Comparison of ENCODE assay signal across 8 mouse cellular contexts in the genomic region with DNA sequence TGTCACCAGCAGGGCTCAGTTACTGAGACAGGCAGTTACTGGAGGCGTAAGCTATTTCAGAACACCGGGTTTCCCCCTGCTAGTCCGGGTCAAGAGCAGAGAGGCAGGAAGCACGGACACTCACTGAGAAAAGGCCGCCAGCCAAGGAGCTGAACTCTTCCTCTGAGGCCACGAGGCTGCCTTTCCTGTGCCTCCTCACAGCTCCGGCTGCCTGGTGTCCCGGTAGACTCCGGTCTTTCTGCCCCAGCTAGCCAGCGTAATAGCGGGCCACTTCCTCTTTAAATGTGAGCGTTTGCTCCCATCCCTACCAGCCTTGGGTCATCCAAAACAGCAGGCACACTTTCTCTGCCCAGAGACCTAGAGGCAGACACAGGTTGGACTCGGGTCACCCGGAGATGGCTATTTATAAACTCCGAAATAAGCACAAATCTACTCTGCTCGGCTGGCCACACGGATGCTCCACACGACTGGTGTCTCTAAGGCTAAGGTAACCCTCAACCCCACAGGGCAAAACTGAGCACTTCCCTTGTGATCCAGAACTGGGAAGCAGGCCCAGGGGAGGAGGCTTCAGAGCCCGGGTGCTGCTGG. TPM values are rescaled to one million over a fixed set of nuclear protein-coding genes. Genes with fewer than 3 reads are reported as not detected.
DNase-seq lines count a peak whose midpoint lies in the region; ATAC-seq lines count a peak whose summit lies in the region.

No protein-coding gene starts in this region.

- peaks cover 22% of the 10 kb centered on the region for H3K4me1 ChIP-seq in embryonic facial prominence, embryonic 13.5 days
- peaks cover 19% of the 10 kb centered on the region for H3K4me1 ChIP-seq in heart, embryonic 16.5 days (ENCODE audit: control insufficient read depth, insufficient read depth, low read length)

- WGBS in embryonic facial prominence, embryonic 13.5 days: 33% methylated on average over 19 of the region's 19 CpGs
- whole genome bisulfite sequencing in heart, embryonic 16.5 days: 19% methylated on average over 19 of the region's 19 CpGs

- ATAC-seq in embryonic facial prominence, embryonic 13.5 days (ENCODE audit: insufficient number of reproducible peaks, insufficient read depth, low FRiP score, low TSS enrichment, low read depth): no peak
- peak; percentile 29 for ATAC-seq in heart, embryonic 16.5 days (replicated peaks; ENCODE audit: extremely low read depth, insufficient read depth, low FRiP score)

- intact Hi-C loops in left cerebral cortex, postnatal 14 days (cut with DNase I): no loop called here

- no peak overlapping the region for H3K9ac ChIP-seq in embryonic facial prominence, embryonic 13.5 days
- peak overlapping the region; percentile 79 for H3K9ac ChIP-seq in heart, embryonic 16.5 days (ENCODE audit: low read length)

- no peak overlapping the region for H3K27ac ChIP-seq in embryonic facial prominence, embryonic 13.5 days
- peak overlapping the region; percentile 97 for H3K27ac ChIP-seq in heart, embryonic 16.5 days (ENCODE audit: low read length)

- H3K4me2 ChIP-seq in embryonic facial prominence, embryonic 13.5 days: peak overlapping the region; percentile 28; the same call in 1 of the 2 replicates
- peak overlapping the region; percentile 70 for H3K4me2 ChIP-seq in heart, embryonic 16.5 days (ENCODE audit: low read depth, low read length)

- DNase-seq in left cerebral cortex, postnatal 14 days (ENCODE audit: low spot score in 2 of 2): peak; percentile 33
- no peak for DNase-seq in left cerebral cortex, adult 18-20 months (ENCODE audit: low spot score in 2 of 2)
- DNase-seq in adrenal gland, postnatal 36 days: peak; percentile 34 to 63
- peak; percentile 28 for DNase-seq in lung, postnatal 14 days
- peak; percentile 7 for DNase-seq in yolk sac, embryonic 10.5 days (ENCODE audit: low spot score)
- no peak for DNase-seq in urinary bladder, postnatal 25 days (ENCODE audit: low spot score)

- no peak overlapping the region for H3K4me3 ChIP-seq in embryonic facial prominence, embryonic 13.5 days
- H3K4me3 ChIP-seq in heart, embryonic 16.5 days (ENCODE audit: low read length): peak overlapping the region; percentile 57

- 0 out of 2 replicates have a peak, but pooled peaks cover 4% of the 10 kb centered on the region for H3K27me3 ChIP-seq in embryonic facial prominence, embryonic 13.5 days
- no peaks in the 10 kb centered on the region for H3K27me3 ChIP-seq in heart, embryonic 16.5 days (ENCODE audit: control insufficient read depth, insufficient read depth, low read length)

- no peaks in the 10 kb centered on the region for H3K9me3 ChIP-seq in embryonic facial prominence, embryonic 13.5 days
- H3K9me3 ChIP-seq in heart, embryonic 16.5 days (replicated peaks; ENCODE audit: control insufficient read depth, low read length): no peaks in the 10 kb centered on the region

- H3K36me3 ChIP-seq in embryonic facial prominence, embryonic 13.5 days: no peaks in the 10 kb centered on the region
- no peaks in the 10 kb centered on the region for H3K36me3 ChIP-seq in heart, embryonic 16.5 days (ENCODE audit: control insufficient read depth, insufficient read depth)

RNA-seq across cellular contexts. Expression of gene 3425401B19Rik, which starts 1.7 kb away (rescaled TPM):
- under 1 TPM; 0.13 to 0.15 TPM for total RNA-seq in left cerebral cortex, postnatal 14 days (2021)
- under 1 TPM; 0.16 to 0.47 TPM for total RNA-seq in left cerebral cortex, adult 18-20 months (2021)
- total RNA-seq in adrenal gland, postnatal 36 days (2021): under 1 TPM in 1 of 2 experiments, not detected in 1; 0.10 TPM
- polyA plus RNA-seq in embryonic facial prominence, embryonic 13.5 days (2015; fragmentation: Nextera tagmentation; extraction: Ambion mirVana): 0.04 and 0.17 TPM in 2 replicates
- 8.4 and 10.4 TPM in 2 replicates for polyA plus RNA-seq in heart, embryonic 16.5 days (2015; fragmentation: Nextera tagmentation; extraction: Ambion mirVana)

Comparison
In these comparisons a context has a peak if more than half of its experiments do, and no peak if none do; other contexts are left out.
1. DNase-seq: peak in left cerebral cortex, postnatal 14 days (2 of 2), adrenal gland, postnatal 36 days (2 of 2), lung, postnatal 14 days (single experiment) and yolk sac, embryonic 10.5 days (single experiment); none in left cerebral cortex, adult 18-20 months (0 of 2) and urinary bladder, postnatal 25 days (single experiment).